Mouse (Mus musculus): ENCODE data around the gene Hmgn2.

Gene Hmgn2

GRCm38 (mm10) chr4:133925204-133925603 is 43.2 kb downstream of the Hmgn2 start:
- DNase-seq (ENCODE audit: low spot score), result peak; percentile 32

GRCm38 (mm10) chr4:133923743-133924142 is 44.7 kb downstream of the Hmgn2 start:
- no peak for DNase-seq (ENCODE audit: low spot score)

GRCm38 (mm10) chr4:133918093-133918825 is 50.2 kb downstream of the Hmgn2 start:
- peak; percentile 57 for DNase-seq (ENCODE audit: low spot score)
